In the genomic region with DNA sequence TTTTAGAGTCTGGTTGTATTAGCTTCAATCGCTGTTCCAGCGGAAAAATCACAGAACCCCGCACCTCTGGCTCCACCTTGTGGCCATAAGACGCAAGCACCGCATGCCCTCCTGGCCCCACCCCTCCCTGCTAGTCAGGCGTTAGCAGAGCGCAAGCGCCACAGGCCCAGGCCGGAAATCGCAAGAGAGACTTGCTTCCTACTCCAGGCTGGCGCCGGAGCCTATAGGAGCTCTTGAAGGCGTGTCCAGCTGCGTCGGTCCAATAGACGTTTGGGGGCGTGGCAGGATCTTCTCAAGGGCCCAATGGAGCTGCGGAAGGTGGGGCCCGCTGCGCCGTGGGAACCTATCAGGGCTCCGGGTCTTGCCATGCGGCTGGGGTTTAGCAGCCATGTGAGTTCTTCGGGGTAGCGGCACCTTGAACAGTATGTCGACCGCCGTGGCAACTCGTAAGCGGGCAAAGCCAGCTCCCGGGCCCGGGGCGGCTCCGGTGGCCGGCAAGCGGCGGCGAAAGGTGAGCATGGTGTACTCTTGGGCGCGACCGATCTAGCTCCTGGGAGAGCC, we compare ENCODE assay signal across 7 mouse cellular contexts. TPM values are rescaled to one million over a fixed set of nuclear protein-coding genes. Genes with fewer than 3 reads are reported as not detected.
A peak's percentile ranks its signal among the peaks of the same experiment; 100 is the strongest.
DNase-seq lines count a peak whose midpoint lies in the region; ATAC-seq and TF ChIP-seq lines count a peak whose summit lies in the region.

A gene (minus strand): TSS at position 26 of the 561 bp plus-strand sequence.

- peak within 1 kb of the TSS; percentile 55 for H3K9ac ChIP-seq in intestine, postnatal 0 days (ENCODE audit: low read depth, low read length)
- peak within 1 kb of the TSS; percentile 63 for H3K9ac ChIP-seq in midbrain, embryonic 12.5 days (replicated peaks)

- WGBS in embryonic facial prominence, embryonic 10.5 days: under 1% methylated on average over 41 of the region's 41 CpGs
- WGBS in intestine, postnatal 0 days: under 1% methylated on average over 41 of the region's 41 CpGs
- under 1% methylated on average over 41 of the region's 41 CpGs for WGBS in midbrain, embryonic 12.5 days
- WGBS in small intestine, adult 2 months: under 1% methylated on average over 41 of the region's 41 CpGs

- no peaks in the 10 kb centered on the region; the same call in 1 of the 2 replicates for H3K27me3 ChIP-seq in embryonic facial prominence, embryonic 10.5 days (replicated peaks; ENCODE audit: low read depth, poor library complexity, severe bottlenecking)
- H3K27me3 ChIP-seq in intestine, postnatal 0 days (replicated peaks; ENCODE audit: control insufficient read depth, insufficient read depth, low read length): no peaks in the 10 kb centered on the region
- H3K27me3 ChIP-seq in midbrain, embryonic 12.5 days: peaks cover 14% of the 10 kb centered on the region; the same call in 1 of the 2 replicates
- H3K27me3 ChIP-seq in small intestine, adult 2 months (ENCODE audit: control insufficient read depth, insufficient read depth, low read length): no peaks in the 10 kb centered on the region

- H3K4me2 ChIP-seq in intestine, postnatal 0 days (replicated peaks; ENCODE audit: low read depth): peak within 1 kb of the TSS; percentile 85
- peak within 1 kb of the TSS; percentile 99 for H3K4me2 ChIP-seq in midbrain, embryonic 12.5 days (replicated peaks)

- no peak for TF ChIP-seq POLR2A in small intestine, adult 2 months (IDR thresholded peaks at IDR 0.05; ENCODE audit: low read depth, low read length)

- peak within 1 kb of the TSS; percentile 81 for H3K4me3 ChIP-seq in embryonic facial prominence, embryonic 10.5 days
- H3K4me3 ChIP-seq in intestine, postnatal 0 days (ENCODE audit: low read depth, low read length): peak within 1 kb of the TSS; percentile 58
- peak within 1 kb of the TSS; percentile 78 for H3K4me3 ChIP-seq in midbrain, embryonic 12.5 days
- peak within 1 kb of the TSS; percentile 72 for H3K4me3 ChIP-seq in small intestine, adult 2 months (ENCODE audit: low read depth, low read length)

- peaks cover 58% of the 10 kb centered on the region for H3K4me1 ChIP-seq in embryonic facial prominence, embryonic 10.5 days
- peaks cover 8% of the 10 kb centered on the region for H3K4me1 ChIP-seq in intestine, postnatal 0 days (replicated peaks; ENCODE audit: control insufficient read depth, insufficient read depth, low read length)
- H3K4me1 ChIP-seq in midbrain, embryonic 12.5 days: peaks cover 34% of the 10 kb centered on the region
- H3K4me1 ChIP-seq in small intestine, adult 2 months (ENCODE audit: control insufficient read depth, insufficient read depth, insufficient read length, low read length): peaks cover 24% of the 10 kb centered on the region

- no peaks in the 10 kb centered on the region for H3K9me3 ChIP-seq in embryonic facial prominence, embryonic 10.5 days
- H3K9me3 ChIP-seq in intestine, postnatal 0 days (ENCODE audit: control insufficient read depth): no peaks in the 10 kb centered on the region
- H3K9me3 ChIP-seq in midbrain, embryonic 12.5 days: no peaks in the 10 kb centered on the region

- peak; percentile 99 for ATAC-seq in intestine, postnatal 0 days
- peak; percentile 97 for ATAC-seq in midbrain, embryonic 12.5 days (ENCODE audit: low FRiP score, low read depth)

- peak within 1 kb of the TSS; percentile 68 for H3K27ac ChIP-seq in embryonic facial prominence, embryonic 10.5 days (replicated peaks)
- peak within 1 kb of the TSS; percentile 46; the same call in 1 of the 2 replicates for H3K27ac ChIP-seq in intestine, postnatal 0 days (ENCODE audit: low read depth, low read length)
- H3K27ac ChIP-seq in midbrain, embryonic 12.5 days (replicated peaks): 0 out of 2 replicates have a peak within 1 kb of the TSS, but pooled peaks have one; percentile 15
- H3K27ac ChIP-seq in small intestine, adult 2 months (ENCODE audit: insufficient read depth, low read depth, low read length): peak within 1 kb of the TSS; percentile 73

- DNase-seq in adrenal gland, postnatal 10 days: peak; percentile 98
- peak; percentile 99 for DNase-seq in embryonic facial prominence, embryonic 10.5 days (ENCODE audit: low spot score)
- DNase-seq in gonadal fat pad, adult 2 months (ENCODE audit: low read depth): peak; percentile 92
- peak; percentile 99 for DNase-seq in left cerebral cortex, postnatal 4 days

- intact Hi-C loops in left cerebral cortex, postnatal 4 days (cut with DNase I): no loop called here

- peak; percentile 97 for TF ChIP-seq CTCF in intestine, postnatal 0 days (IDR thresholded peaks at IDR 0.05; ENCODE audit: low read depth)
- peak; percentile 97 for TF ChIP-seq CTCF in small intestine, adult 2 months (IDR thresholded peaks at IDR 0.05; ENCODE audit: extremely low read depth, insufficient read length, insufficient replicate concordance, low read depth, low read length)

- H3K36me3 ChIP-seq in embryonic facial prominence, embryonic 10.5 days (replicated peaks): peaks cover 29% of the 10 kb centered on the region
- H3K36me3 ChIP-seq in intestine, postnatal 0 days (ENCODE audit: control insufficient read depth, insufficient read depth): peaks cover 28% of the 10 kb centered on the region
- peaks cover 14% of the 10 kb centered on the region for H3K36me3 ChIP-seq in midbrain, embryonic 12.5 days
- H3K36me3 ChIP-seq in small intestine, adult 2 months (ENCODE audit: control insufficient read depth, insufficient read depth, low read length): peaks cover 7% of the 10 kb centered on the region

RNA-seq across cellular contexts. Expression of the gene that starts here (rescaled TPM):
- 10 to 100 TPM; 14.4 to 28.6 TPM for total RNA-seq in adrenal gland, postnatal 10 days (2021)
- 1.6 and 3.2 TPM in 2 replicates for polyA plus RNA-seq in embryonic facial prominence, embryonic 10.5 days (2016; fragmentation: Nextera tagmentation; extraction: Ambion mirVana)
- polyA plus RNA-seq in gonadal fat pad, adult 2 months (2012; rRNA removed): 60.9 and 103 TPM in 2 replicates
- polyA plus RNA-seq in intestine, postnatal 0 days (2015; fragmentation: Nextera tagmentation; extraction: Ambion mirVana): 2.5 and 3.8 TPM in 2 replicates
- 1 to 10 TPM; 2.8 to 3.3 TPM for total RNA-seq in left cerebral cortex, postnatal 4 days (2021)
- 1.0 and 1.8 TPM in 2 replicates for polyA plus RNA-seq in midbrain, embryonic 12.5 days (2016; fragmentation: Nextera tagmentation; extraction: Ambion mirVana)
- 13.5 and 19.5 TPM in 2 replicates for polyA plus RNA-seq in small intestine, adult 2 months (2012; rRNA removed)

Comparison
In these comparisons a context has a peak if more than half of its experiments do, and no peak if none do; other contexts are left out.
1. Peak in every context shown above with its lines: DNase-seq, ATAC-seq, H3K4me3 ChIP-seq and H3K27ac ChIP-seq.
2. H3K27ac ChIP-seq: peak in every context shown above with its lines; median percentile 73 in small intestine, adult 2 months; 68 in embryonic facial prominence, embryonic 10.5 days; 46 in intestine, postnatal 0 days; 15 in midbrain, embryonic 12.5 days.